Mouse (Mus musculus) testis, postnatal 10 days (tissue): ENCODE measurements around the gene Cmpk2.
"Not testable (repeated sequence)": the region's sequence is repeated elsewhere in the genome, so short reads cannot be mapped to it uniquely, and the experiment has no call there.

Source experiments
- DNase-seq: peaks from one replicate; pipeline ENCODE4 v3.0.0; 2021; ENCODE audit warnings: low spot score

Cmpk2 gene

DNA sequence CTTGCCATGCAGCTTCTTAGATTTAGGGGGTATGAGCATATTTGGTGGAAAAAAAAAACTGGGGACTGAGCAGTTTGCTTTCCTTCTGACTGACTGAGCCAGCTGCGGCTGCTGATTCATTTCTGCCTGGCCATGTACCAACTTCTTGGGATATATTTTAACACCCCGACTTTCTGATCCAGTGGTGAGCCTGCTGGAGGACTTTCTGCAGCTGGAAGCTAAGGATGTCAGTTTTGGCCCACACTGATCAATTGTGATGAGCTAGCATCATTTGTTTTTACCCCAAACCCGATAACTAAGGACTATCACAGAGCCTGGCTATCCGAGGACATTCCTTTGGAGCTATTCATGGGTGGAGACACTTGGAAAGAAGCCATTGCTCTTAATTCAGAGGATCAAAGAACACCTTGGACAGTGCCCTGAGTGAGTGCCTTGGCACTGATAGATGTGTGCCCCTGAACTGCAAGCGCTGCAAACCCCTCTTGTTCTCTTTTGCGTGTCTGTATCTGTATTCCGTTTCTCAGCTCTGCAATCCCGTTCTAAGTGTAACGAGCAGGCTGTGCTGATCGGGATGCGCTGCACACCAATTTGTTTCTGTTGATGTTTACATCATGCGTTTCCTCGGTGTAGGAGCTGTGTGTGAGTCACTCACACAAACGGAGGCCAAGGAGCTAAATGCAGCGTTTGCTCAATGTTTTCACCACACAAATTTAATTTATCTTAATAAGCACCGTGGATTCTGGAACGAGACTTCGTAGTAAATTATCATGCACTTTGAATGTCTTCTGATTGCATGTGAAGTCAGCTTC, 9.4 kb downstream of the Cmpk2 start:
- DNase-seq = no peak

DNA sequence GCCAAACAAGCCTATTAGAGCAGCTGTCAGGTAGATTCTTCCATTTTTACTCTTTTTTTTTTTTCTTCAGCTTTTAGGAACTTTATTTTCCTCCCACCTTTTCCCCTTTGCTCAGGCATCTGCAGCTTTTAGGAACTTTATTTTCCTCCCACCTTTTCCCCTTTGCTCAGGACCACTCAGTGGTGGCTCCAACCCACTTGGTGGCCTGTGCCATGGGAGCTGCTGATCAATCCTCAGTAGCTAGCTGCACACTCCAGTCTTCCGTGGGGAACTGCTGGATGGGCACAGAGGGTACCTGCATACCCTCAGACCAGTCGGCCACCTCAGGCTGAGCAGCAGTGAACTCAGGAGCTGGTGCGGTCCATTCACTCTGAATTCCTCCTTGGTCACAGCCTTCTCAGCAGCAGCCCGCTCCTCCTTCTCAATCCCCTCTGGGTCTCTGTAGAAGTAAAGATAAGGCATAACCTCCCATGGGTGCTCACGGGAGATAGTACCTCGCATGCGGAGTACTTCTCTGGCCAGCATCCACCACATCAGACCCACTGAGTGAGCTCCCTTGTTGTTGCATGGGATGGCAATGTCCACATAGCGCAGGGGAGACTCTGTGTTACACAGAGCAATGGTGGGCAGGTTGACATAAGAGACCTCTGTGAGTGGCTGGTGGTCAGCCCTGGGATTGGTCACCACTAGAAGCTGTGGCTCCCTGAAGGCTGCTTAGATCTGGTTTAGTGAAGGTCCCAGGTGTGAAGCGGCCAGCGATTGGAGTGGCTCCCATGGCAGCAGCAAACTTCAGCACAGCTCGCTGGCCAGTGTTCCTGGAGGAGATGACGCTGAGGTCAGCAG, 17.0 kb downstream of the Cmpk2 start:
- not testable (repeated sequence) for DNase-seq

DNA sequence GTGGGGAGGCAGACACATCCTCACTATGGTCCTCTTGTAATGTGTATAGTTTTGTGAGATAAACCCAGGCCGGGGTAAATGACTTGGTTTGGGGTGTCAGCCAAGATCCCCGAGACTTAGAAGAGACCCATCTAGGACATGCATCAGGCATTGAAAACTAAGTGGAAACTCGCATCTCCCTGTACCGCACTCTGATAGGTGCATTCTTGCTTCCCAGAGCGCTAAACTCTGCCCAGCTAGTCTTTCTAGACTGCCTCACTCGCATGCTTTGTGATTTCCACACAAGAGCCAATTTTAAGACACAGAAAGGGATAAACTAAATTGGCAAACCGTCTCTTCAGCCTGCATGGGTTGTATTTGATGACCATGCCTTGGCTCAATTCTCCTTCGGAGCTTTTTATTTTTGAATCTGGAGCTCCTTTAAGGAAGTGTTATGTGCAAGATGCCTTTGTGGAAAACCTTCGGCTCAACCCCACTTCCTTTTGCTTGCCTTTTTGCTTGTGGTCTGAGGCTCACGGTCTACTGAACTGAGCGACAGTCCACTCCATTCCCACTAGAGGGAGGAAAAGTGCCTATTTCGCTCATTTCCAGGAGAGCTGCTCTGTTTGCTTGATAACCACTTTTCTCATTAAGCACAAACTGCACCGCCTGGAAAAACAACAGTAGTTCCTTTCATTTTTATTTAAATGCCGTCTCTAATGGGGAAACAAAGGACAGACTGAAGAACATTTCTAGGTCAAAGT, 19.0 kb downstream of the Cmpk2 start:
- DNase-seq = no peak

DNA sequence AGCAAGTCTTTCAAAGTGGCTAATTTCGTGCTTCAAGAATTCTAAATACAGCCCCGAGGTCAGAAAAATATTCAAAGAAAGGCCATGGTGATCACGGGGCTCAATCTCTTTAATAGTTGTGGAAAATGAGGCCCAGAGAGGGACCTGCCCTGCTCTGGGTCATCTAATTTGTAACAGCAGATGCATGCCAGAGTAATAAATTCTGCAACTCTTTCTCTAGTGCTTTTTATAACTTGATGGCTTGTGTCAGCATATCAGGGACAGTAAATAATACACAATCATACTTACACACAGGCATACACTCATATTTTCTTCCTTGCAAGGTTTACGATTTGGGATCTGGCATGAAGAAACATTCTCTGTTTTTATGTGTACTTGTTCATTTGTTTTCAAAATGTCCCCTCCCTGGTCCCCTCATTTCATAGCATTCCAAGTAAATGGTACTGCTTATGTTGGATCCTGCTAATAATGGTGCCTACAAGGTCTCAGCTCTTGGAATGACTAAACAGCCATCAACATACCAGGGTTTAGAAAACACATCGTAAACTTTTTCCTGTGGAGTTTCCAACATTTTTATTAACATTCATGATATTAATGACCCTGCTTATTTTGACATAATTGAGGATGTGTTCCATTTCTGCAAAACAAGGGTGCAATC, 19.7 kb downstream of the Cmpk2 start:
- DNase-seq = no peak

DNA sequence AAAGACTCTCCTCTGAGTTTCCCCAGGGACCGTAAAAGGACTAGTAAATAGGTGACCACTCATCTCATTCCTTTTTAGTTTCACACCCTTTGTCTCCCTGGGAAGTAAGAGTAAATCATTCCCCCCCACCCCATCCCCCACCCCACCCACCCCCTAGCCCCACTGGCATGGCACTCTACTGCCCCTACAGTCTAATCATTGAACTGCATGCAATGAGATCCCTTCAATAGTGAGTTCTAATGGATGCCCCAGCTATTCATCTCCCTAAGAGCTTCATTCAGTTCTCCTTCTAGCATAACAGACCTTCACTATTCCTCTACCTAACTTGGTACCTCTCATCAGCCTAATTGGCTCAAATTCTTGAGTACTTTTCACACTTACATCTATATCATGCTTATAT, 20.9 kb downstream of the Cmpk2 start:
- no peak for DNase-seq

DNA sequence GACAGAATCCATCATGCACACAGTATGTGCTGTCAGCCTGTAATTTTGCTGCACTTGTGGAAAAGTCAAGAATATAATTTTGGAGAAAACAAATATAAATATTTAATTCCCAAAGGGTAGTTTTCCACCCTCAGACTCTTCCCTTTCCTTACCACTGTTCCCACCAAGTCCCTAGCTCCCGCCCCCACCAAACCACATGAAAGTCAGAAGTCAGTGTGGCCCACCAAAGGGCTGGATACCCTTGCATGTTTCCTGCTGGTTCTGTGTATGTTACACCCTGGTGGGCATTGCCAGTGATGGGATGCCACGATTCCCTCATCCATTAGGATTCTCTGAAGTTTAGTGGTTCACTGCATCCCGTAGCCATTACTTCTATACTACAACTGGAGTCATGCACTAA, 32.0 kb downstream of the Cmpk2 start:
- DNase-seq = no peak

DNA sequence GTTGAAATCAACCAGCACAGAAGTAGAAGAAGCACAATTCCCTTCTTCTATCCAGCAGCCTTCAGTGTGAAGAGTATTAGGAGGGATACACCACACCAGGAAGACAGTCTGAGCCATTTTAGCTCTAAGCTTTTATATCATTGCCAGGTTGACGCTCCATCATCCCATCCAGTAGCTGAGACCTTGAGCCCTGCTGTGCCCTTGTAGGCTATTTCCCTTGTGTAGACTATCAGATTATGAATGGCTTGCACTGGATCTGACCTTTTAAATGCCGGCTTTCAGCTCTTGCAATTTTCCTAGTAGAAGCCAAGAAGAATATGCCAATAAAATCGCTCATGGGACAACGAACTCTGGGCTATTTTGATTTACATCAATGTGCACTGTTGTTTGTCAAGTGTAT, 42.0 kb downstream of the Cmpk2 start:
- no peak for DNase-seq

DNA sequence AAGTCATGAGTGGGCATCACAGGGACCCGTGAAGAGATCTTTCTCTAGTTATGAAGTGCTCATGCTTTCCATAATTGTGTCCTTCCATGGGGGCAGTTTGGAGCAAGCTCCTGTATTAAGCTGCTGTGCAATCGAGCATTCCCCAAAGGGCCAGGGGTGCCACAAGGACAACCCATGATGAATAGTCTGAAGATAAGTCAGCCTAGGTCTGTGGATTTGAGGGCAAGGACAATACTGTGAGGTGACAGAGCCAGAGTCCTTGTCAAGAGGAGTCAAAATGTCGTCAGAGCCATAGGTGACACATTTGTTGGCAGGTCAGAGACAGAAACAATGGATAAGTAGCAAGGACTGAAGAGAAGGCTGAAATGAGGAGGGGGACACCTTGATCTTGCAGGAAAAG, 49.2 kb downstream of the Cmpk2 start:
- DNase-seq = no peak

DNA sequence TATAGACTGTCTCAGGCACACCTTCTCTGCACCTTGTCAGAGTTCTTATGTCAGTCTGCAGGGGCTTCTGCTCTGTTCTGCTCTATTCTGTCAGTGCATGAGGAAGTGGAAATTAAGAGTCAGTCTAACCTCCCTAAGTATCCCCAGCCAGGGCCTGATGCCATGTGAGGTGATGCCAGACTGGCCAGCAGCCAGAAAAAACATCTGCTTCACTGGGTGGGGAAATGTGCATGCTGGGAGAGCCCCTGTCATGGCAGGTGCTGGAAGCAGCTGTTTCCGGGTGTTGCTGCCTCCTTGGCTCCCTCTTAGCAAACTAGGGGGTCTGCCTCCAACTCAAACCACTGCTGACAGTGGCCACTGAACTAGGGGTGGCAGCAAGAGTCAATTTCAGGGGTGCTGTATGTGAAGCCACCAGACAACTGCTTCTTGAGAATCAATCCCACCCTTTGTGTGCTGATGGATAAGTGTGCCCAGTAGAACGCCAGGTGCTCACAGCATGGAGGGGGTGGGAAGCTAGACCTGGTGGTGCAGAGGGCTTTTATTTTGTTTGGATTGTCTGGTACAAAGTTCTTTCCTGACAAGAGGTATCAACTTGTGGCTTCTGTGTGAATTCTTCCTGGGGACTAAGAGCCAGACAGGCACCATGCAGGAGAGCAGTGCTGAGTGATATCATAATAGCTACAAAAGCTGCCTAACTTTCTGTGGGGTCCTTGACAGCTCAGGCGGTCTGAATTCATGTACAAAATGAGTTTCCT, 56.1 kb downstream of the Cmpk2 start:
- peak; percentile 52 for DNase-seq

DNA sequence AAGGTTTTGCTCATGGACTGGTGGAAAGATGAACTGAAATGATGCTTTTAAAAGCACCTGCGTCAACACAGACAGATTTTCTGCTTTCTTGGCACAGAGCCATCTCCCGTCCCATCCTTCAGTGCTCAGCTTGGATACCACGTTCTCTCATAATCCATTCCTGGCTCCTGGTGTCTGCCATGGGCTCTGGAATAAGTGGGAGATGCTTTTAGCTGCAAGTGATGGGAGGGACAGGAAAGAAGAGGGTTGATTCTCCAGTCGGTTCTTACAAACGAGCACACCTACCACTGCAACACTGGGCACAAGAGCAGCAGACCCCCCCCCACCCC, 56.7 kb downstream of the Cmpk2 start:
- DNase-seq = no peak
